ENCODE assay signal across 8 mouse cellular contexts in the genomic region with DNA sequence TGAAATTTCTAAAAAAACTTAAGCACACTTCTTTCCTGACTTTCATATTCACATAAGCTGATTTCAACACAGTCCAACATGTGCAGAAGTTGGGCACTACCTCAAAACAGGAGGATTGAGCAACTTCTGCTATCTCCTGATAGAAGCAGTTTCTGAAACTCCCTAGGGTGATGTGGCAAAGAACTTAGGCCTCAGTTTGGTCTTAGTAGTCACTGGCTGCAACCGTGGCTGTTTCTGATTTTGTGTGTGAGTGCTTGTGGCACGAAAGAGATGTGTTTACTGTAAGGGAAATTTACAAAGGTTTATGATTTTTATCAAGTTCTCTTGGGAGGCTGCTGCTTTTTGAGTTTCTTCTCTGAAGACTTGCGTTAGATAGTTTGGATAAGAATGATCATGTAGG. TPM values are rescaled to one million over a fixed set of nuclear protein-coding genes. Genes with fewer than 3 reads are reported as not detected.
DNase-seq lines count a peak whose midpoint lies in the region; ATAC-seq lines count a peak whose summit lies in the region.

No protein-coding gene starts in this region.

- H3K4me2 ChIP-seq in embryonic facial prominence, embryonic 14.5 days (ENCODE audit: low read depth, low read length): peak overlapping the region; percentile 67
- peak overlapping the region; percentile 96 for H3K4me2 ChIP-seq in liver, embryonic 11.5 days

- H3K27ac ChIP-seq in embryonic facial prominence, embryonic 14.5 days (replicated peaks; ENCODE audit: low read depth, low read length): peak overlapping the region; percentile 93
- H3K27ac ChIP-seq in liver, embryonic 11.5 days (ENCODE audit: low read depth, low read length): peak overlapping the region; percentile 95

- ATAC-seq in embryonic facial prominence, embryonic 14.5 days (ENCODE audit: low read depth): no peak
- no peak for ATAC-seq in liver, embryonic 11.5 days (replicated peaks; ENCODE audit: low FRiP score)

- no peaks in the 10 kb centered on the region for H3K9me3 ChIP-seq in embryonic facial prominence, embryonic 14.5 days (ENCODE audit: control insufficient read depth, low read length)
- H3K9me3 ChIP-seq in liver, embryonic 11.5 days (ENCODE audit: control insufficient read depth, low read length): no peaks in the 10 kb centered on the region

- WGBS in embryonic facial prominence, embryonic 14.5 days: 9% methylated on average over 3 of the region's 3 CpGs
- 18% methylated on average over 3 of the region's 3 CpGs for WGBS in liver, embryonic 11.5 days

- H3K9ac ChIP-seq in embryonic facial prominence, embryonic 14.5 days (ENCODE audit: low read depth, low read length): peak overlapping the region; percentile 96
- peak overlapping the region; percentile 97 for H3K9ac ChIP-seq in liver, embryonic 11.5 days (ENCODE audit: low read depth, low read length)

- H3K27me3 ChIP-seq in embryonic facial prominence, embryonic 14.5 days (replicated peaks; ENCODE audit: control insufficient read depth, insufficient read depth, low read length): no peaks in the 10 kb centered on the region
- H3K27me3 ChIP-seq in liver, embryonic 11.5 days (replicated peaks; ENCODE audit: control insufficient read depth, insufficient read depth, low read length): no peaks in the 10 kb centered on the region

- peak overlapping the region; percentile 87 for H3K4me3 ChIP-seq in embryonic facial prominence, embryonic 14.5 days (ENCODE audit: low read depth, low read length)
- peak overlapping the region; percentile 90 for H3K4me3 ChIP-seq in liver, embryonic 11.5 days (ENCODE audit: low read depth, low read length)

- intact Hi-C loops in heart, postnatal 36 days (cut with DNase I): loop anchor here (2.0 to 5.0 kb wide), 4 partner anchors 63 to 1898 kb away; partner anchors contain the start of genes Fbxo33, Gemin2, Mipol1 and Pnn
- intact Hi-C loops in left cerebral cortex, postnatal 4 days (cut with DNase I): no loop called here

- no peaks in the 10 kb centered on the region for H3K36me3 ChIP-seq in embryonic facial prominence, embryonic 14.5 days (ENCODE audit: control insufficient read depth, insufficient read depth, low read length)
- H3K36me3 ChIP-seq in liver, embryonic 11.5 days (ENCODE audit: control insufficient read depth, insufficient read depth, low read length): no peaks in the 10 kb centered on the region

- peaks cover 11% of the 10 kb centered on the region for H3K4me1 ChIP-seq in embryonic facial prominence, embryonic 14.5 days (ENCODE audit: control insufficient read depth, insufficient read depth, low read length)
- H3K4me1 ChIP-seq in liver, embryonic 11.5 days (replicated peaks; ENCODE audit: control insufficient read depth, insufficient read depth, low read length): peaks cover 20% of the 10 kb centered on the region

- peak; percentile 86 for DNase-seq in 3T3-L1 (ENCODE audit: low read depth, low spot score)
- DNase-seq in CD4-positive helper T cell, adult 2 months (ENCODE audit: low read depth, low spot score): peak; percentile 38
- peak; percentile 56 for DNase-seq in embryonic facial prominence, embryonic 14.5 days (ENCODE audit: low spot score)
- DNase-seq in heart, postnatal 36 days: peak; percentile 27 to 52
- peak; percentile 35 for DNase-seq in liver, embryonic 11.5 days (ENCODE audit: low spot score)
- peak; percentile 31 to 45 for DNase-seq in monocyte, adult 2 months (ENCODE audit: low read depth in 1 of 2, low spot score in 2 of 2)
- no peak for DNase-seq in left cerebral cortex, postnatal 4 days
- no peak for DNase-seq in cerebellum, adult 9-10 months

RNA-seq across cellular contexts. Expression of gene Mia2, which starts 34.6 kb away (rescaled TPM):
- polyA plus RNA-seq in embryonic facial prominence, embryonic 14.5 days (2014; fragmentation: Nextera tagmentation; extraction: Ambion mirVana): 53.9 and 58.2 TPM in 2 replicates
- 100 to 1,000 TPM; 104 to 112 TPM for total RNA-seq in heart, postnatal 36 days (2021)
- 79.7 and 85.8 TPM in 2 replicates for polyA plus RNA-seq in liver, embryonic 11.5 days (2014; fragmentation: Nextera tagmentation; extraction: Ambion mirVana)
- total RNA-seq in left cerebral cortex, postnatal 4 days (2021): 10 to 100 TPM; 32.1 to 33.1 TPM

Comparison
In these comparisons a context has a peak if more than half of its experiments do, and no peak if none do; other contexts are left out.
1. DNase-seq: peak in 3T3-L1 (single experiment), CD4-positive helper T cell, adult 2 months (single experiment), embryonic facial prominence, embryonic 14.5 days (single experiment), heart, postnatal 36 days (2 of 2), liver, embryonic 11.5 days (single experiment) and monocyte, adult 2 months (2 of 2); none in left cerebral cortex, postnatal 4 days (single experiment) and cerebellum, adult 9-10 months (single experiment).